In the genomic region with DNA sequence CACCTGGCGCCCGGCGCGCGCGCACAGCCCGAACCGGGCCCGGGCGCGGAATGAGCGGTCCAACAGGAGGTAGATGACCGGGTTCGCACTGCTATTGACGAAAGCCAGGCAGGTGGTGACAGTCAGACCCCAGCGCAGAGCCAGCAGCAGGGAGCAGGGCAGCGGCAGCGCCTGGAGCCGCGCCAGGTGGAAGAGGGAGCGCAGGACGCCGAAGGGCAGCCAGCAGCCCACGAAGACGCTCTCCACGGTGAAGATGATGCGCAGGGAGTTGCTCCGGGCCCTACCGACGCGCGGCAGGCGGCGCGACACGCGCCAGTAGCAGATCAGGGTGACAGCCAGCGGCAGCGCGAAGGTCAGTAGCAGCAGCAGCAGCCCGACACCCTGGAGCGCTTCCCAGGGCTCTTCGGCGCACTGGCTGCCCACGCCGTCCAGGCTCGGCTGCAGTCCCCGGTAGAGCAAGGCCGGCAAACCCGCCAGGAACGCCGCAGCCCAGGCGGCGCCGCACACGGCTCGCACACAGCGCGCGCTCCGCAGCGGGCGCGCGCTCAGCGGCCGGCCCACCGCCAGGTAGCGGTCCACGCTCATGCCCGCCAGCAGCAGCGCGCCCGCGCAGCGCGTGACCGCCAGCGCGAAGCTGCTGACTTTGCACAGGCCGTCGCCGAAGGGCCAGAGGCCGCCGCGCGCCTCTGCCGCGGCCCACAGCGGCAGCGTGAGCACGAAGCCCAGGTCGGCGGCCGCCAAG, we compare ENCODE assay signal across 8 mouse cellular contexts. TPM values are rescaled to one million over a fixed set of nuclear protein-coding genes. Genes with fewer than 3 reads are reported as not detected.
DNase-seq lines count a peak whose midpoint lies in the region; ATAC-seq lines count a peak whose summit lies in the region.

No protein-coding gene starts in this region.

- peak overlapping the region; percentile 93 for H3K4me2 ChIP-seq in embryonic facial prominence, embryonic 15.5 days (replicated peaks)
- H3K4me2 ChIP-seq in kidney, embryonic 14.5 days (replicated peaks; ENCODE audit: low read depth, low read length): peak overlapping the region; percentile 99
- peak overlapping the region; percentile 93 for H3K4me2 ChIP-seq in neural tube, embryonic 11.5 days (ENCODE audit: low read depth)

- H3K4me1 ChIP-seq in embryonic facial prominence, embryonic 15.5 days: peaks cover 16% of the 10 kb centered on the region
- H3K4me1 ChIP-seq in heart, embryonic 10.5 days: peaks cover 26% of the 10 kb centered on the region
- peaks cover 13% of the 10 kb centered on the region for H3K4me1 ChIP-seq in kidney, embryonic 14.5 days (ENCODE audit: control insufficient read depth, insufficient read depth, low read length)
- H3K4me1 ChIP-seq in neural tube, embryonic 11.5 days (ENCODE audit: control insufficient read depth, insufficient read depth, low read length): peaks cover 6% of the 10 kb centered on the region; the same call in 1 of the 2 replicates

- no peak overlapping the region for H3K27ac ChIP-seq in embryonic facial prominence, embryonic 15.5 days (replicated peaks)
- peak overlapping the region; percentile 77 for H3K27ac ChIP-seq in heart, embryonic 10.5 days
- no peak overlapping the region for H3K27ac ChIP-seq in kidney, embryonic 14.5 days (ENCODE audit: low read depth, low read length)
- no peak overlapping the region for H3K27ac ChIP-seq in neural tube, embryonic 11.5 days (ENCODE audit: low read depth, low read length)

- H3K4me3 ChIP-seq in embryonic facial prominence, embryonic 15.5 days (replicated peaks): peak overlapping the region; percentile 55
- H3K4me3 ChIP-seq in heart, embryonic 10.5 days: peak overlapping the region; percentile 65
- H3K4me3 ChIP-seq in kidney, embryonic 14.5 days (ENCODE audit: low read length): peak overlapping the region; percentile 54
- H3K4me3 ChIP-seq in neural tube, embryonic 11.5 days (ENCODE audit: low read depth, low read length): peak overlapping the region; percentile 51

- WGBS in embryonic facial prominence, embryonic 15.5 days: under 1% methylated on average over 89 of the region's 95 CpGs
- under 1% methylated on average over 92 of the region's 95 CpGs for WGBS in heart, embryonic 10.5 days
- WGBS in kidney, embryonic 14.5 days: under 1% methylated on average over 73 of the region's 95 CpGs
- under 1% methylated on average over 93 of the region's 95 CpGs for WGBS in neural tube, embryonic 11.5 days

- H3K27me3 ChIP-seq in embryonic facial prominence, embryonic 15.5 days: peaks cover 52% of the 10 kb centered on the region
- peaks cover 84% of the 10 kb centered on the region for H3K27me3 ChIP-seq in heart, embryonic 10.5 days (ENCODE audit: insufficient read depth, poor library complexity, severe bottlenecking)
- H3K27me3 ChIP-seq in kidney, embryonic 14.5 days (ENCODE audit: control insufficient read depth, insufficient read depth, low read length): peaks cover 58% of the 10 kb centered on the region
- peaks cover 45% of the 10 kb centered on the region for H3K27me3 ChIP-seq in neural tube, embryonic 11.5 days (ENCODE audit: control insufficient read depth, insufficient read depth, low read length)

- no peaks in the 10 kb centered on the region for H3K9me3 ChIP-seq in embryonic facial prominence, embryonic 15.5 days (replicated peaks)
- no peaks in the 10 kb centered on the region for H3K9me3 ChIP-seq in heart, embryonic 10.5 days
- no peaks in the 10 kb centered on the region for H3K9me3 ChIP-seq in kidney, embryonic 14.5 days (ENCODE audit: control insufficient read depth, low read length)
- H3K9me3 ChIP-seq in neural tube, embryonic 11.5 days (ENCODE audit: control insufficient read depth, low read length): no peaks in the 10 kb centered on the region

- DNase-seq in lung, adult 18-20 months: peak; percentile 11 to 18
- DNase-seq in lung, postnatal 25 days (ENCODE audit: low spot score): no peak
- no peak for DNase-seq in heart, embryonic 10.5 days (ENCODE audit: low spot score)
- DNase-seq in liver: peak; percentile 33
- peak; percentile 75 for DNase-seq in neural tube, embryonic 11.5 days (ENCODE audit: low spot score)
- DNase-seq in thymus, postnatal 10 days (ENCODE audit: low spot score in 2 of 2): peak; percentile 12 to 23

- peak; percentile 65 for ATAC-seq in embryonic facial prominence, embryonic 15.5 days (ENCODE audit: insufficient number of reproducible peaks, low FRiP score, low TSS enrichment, low read depth)
- peak; percentile 79 for ATAC-seq in kidney, embryonic 14.5 days (ENCODE audit: low FRiP score, low TSS enrichment)
- peak; percentile 58 for ATAC-seq in neural tube, embryonic 11.5 days (ENCODE audit: insufficient read depth, low FRiP score, low TSS enrichment)

- H3K9ac ChIP-seq in embryonic facial prominence, embryonic 15.5 days: peak overlapping the region; percentile 3; the same call in 1 of the 2 replicates
- H3K9ac ChIP-seq in kidney, embryonic 14.5 days (ENCODE audit: low read depth, low read length): peak overlapping the region; percentile 48; the same call in 1 of the 2 replicates
- peak overlapping the region; percentile 53 for H3K9ac ChIP-seq in neural tube, embryonic 11.5 days (ENCODE audit: low read length)

- no peaks in the 10 kb centered on the region for H3K36me3 ChIP-seq in embryonic facial prominence, embryonic 15.5 days
- no peaks in the 10 kb centered on the region for H3K36me3 ChIP-seq in heart, embryonic 10.5 days
- no peaks in the 10 kb centered on the region for H3K36me3 ChIP-seq in kidney, embryonic 14.5 days (ENCODE audit: control insufficient read depth, insufficient read depth, low read length)
- H3K36me3 ChIP-seq in neural tube, embryonic 11.5 days (ENCODE audit: control insufficient read depth, insufficient read depth, low read length): no peaks in the 10 kb centered on the region

RNA-seq across cellular contexts. Expression of gene Gpr25, which starts 0.6 kb away (rescaled TPM):
- not detected in 2 replicates for polyA plus RNA-seq in embryonic facial prominence, embryonic 15.5 days (2015; fragmentation: Nextera tagmentation; extraction: Ambion mirVana)
- polyA plus RNA-seq in heart, embryonic 10.5 days (2016; fragmentation: Nextera tagmentation; extraction: Ambion mirVana): not detected in 2 replicates
- not detected in 2 replicates for polyA plus RNA-seq in kidney, embryonic 14.5 days (2014; fragmentation: Nextera tagmentation; extraction: Ambion mirVana)
- not detected in 2 replicates for polyA plus RNA-seq in neural tube, embryonic 11.5 days (2014; fragmentation: Nextera tagmentation; extraction: Ambion mirVana)

RNA-seq across cellular contexts. Expression of gene Inava, which starts 26.0 kb away (rescaled TPM):
- polyA plus RNA-seq in embryonic facial prominence, embryonic 15.5 days (2015; fragmentation: Nextera tagmentation; extraction: Ambion mirVana): 16.6 and 19.4 TPM in 2 replicates
- 2.5 and 7.9 TPM in 2 replicates for polyA plus RNA-seq in heart, embryonic 10.5 days (2016; fragmentation: Nextera tagmentation; extraction: Ambion mirVana)
- 10.4 and 22.8 TPM in 2 replicates for polyA plus RNA-seq in kidney, embryonic 14.5 days (2014; fragmentation: Nextera tagmentation; extraction: Ambion mirVana)
- 16.5 and 17.2 TPM in 2 replicates for polyA plus RNA-seq in neural tube, embryonic 11.5 days (2014; fragmentation: Nextera tagmentation; extraction: Ambion mirVana)

RNA-seq across cellular contexts. Expression of gene Mroh3, which starts 47.4 kb away (rescaled TPM):
- 0.32 TPM in 1 of 2 replicates, not detected in the other for polyA plus RNA-seq in embryonic facial prominence, embryonic 15.5 days (2015; fragmentation: Nextera tagmentation; extraction: Ambion mirVana)
- polyA plus RNA-seq in heart, embryonic 10.5 days (2016; fragmentation: Nextera tagmentation; extraction: Ambion mirVana): 0.11 TPM in 1 of 2 replicates, not detected in the other
- 0.21 and 0.43 TPM in 2 replicates for polyA plus RNA-seq in kidney, embryonic 14.5 days (2014; fragmentation: Nextera tagmentation; extraction: Ambion mirVana)
- not detected in 2 replicates for polyA plus RNA-seq in neural tube, embryonic 11.5 days (2014; fragmentation: Nextera tagmentation; extraction: Ambion mirVana)

Comparison
In these comparisons a context has a peak if more than half of its experiments do, and no peak if none do; other contexts are left out.
1. DNase-seq: peak in lung, adult 18-20 months (2 of 2), liver (single experiment), neural tube, embryonic 11.5 days (single experiment) and thymus, postnatal 10 days (2 of 2); none in lung, postnatal 25 days (single experiment) and heart, embryonic 10.5 days (single experiment).
2. H3K9ac ChIP-seq: peak in every context shown above with its lines; median percentile 53 in neural tube, embryonic 11.5 days; 48 in kidney, embryonic 14.5 days; 3 in embryonic facial prominence, embryonic 15.5 days.
3. Peak in every context shown above with its lines, with median percentiles within 50 percentile points of each other: ATAC-seq, H3K4me2 ChIP-seq and H3K4me3 ChIP-seq.